Mouse (Mus musculus) retina, postnatal 1 day (tissue): ENCODE results near the gene Snx25.

Source experiments
- DNase-seq: peaks from one replicate; pipeline ENCODE4 v3.0.0-alpha.2; 2012

Gene Snx25

GRCm38 (mm10) chr8:46007050-46007672 is 144.8 kb downstream of the Snx25 start:
- no peak for DNase-seq

DNA sequence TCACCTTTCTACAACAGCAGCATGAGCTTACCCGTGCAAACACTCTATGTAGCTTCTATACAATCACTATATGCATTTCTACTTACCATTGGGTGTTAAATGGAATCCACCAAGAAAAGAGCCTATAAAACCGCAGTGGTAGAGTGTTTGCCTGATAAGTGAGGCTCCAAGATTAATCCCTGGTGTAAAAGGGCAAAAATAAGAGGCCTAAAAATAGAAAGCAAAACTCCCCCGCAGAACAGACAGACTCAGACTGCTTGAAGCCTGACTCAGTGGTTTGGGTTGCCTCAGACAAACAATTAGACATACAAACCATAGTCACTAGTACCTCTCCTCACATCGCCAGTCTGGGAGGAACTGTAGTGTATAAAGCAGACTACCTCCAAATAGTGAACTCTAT is 146.4 kb downstream of the Snx25 start, which contains the start of gene Ankrd37:
Ankrd37 (minus strand) TSS at position 112 of the 400 bp plus-strand sequence.
- DNase-seq, result no peak

DNA sequence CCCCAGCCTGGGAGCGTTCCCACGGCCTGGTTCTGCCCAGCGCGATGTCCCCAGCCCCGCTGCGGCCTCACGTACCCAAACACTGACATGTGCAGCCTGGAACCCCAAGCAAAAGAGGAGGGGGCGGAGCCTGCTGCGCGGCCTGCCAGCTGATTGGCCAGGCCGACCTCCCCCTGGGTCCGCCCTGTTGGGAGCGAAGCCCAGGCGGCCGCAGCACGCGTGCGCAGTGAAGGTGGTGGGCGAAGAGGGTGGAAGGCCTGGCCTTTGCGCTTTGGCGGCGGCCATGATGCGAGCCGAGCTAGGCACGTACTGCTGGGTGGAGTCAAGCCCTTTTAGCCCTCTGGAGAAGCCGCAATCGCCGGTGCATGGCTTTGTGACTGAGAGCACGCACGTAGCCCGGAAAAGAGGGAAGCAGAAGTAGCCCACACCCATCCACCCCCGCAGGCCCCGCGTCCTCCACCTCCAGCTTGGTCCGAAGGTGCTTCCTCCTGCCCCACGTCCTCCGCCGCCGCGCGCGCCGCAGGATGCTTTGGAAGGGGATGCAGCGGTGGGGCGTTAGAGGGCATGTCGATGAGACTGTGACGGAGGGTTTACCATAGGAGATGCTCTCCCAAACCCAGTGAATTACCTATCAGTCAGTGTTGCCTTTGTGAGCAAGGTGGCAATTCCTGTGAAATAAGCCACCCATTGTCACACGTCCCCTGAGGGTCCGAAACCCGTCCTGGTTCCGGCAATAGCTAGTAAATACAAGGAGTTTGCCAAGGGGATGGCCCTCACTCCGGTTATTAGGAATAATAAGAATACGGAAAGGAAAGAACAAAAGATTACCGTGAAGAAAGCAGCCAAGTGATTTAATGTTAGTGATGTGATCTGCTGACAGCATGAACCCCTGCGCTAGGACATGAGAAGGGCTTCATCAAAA is 151.9 kb downstream of the Snx25 start:
- peak; percentile 99 for DNase-seq

DNA sequence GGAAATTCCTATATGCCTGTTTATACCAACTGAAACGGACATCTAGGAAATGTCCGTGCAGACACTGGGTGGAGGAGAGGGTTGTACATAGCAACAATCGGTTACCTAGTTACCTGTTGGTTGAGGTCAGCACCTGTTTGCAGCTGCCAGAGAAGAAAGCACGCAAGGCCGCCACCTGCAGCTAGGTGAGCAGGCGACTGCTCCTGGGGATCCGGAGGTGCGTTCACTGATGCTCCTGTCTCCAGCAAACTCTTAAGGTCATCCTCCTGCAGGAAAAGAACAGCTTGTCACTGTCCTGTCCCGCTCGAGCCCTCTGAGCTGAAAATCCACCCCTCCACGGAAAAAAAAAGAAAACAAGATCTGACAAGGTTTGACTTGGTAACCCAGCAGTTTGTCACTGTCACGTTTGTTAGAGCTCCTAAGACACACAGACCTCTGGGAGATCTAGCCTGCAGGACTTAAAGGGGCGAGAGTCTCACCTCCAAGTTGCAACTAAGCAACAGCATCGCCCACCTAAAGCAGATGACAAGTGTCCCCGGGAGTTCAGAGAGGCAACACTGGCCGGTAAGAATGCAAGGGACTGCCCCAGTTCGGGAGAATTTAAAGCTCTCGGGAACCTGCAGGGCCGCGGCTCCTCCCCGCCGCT is 152.7 kb downstream of the Snx25 start, which contains the start of gene Lrp2bp:
Lrp2bp (plus strand) TSS at position 166 of the 646 bp plus-strand sequence.
- DNase-seq, result no peak

DNA sequence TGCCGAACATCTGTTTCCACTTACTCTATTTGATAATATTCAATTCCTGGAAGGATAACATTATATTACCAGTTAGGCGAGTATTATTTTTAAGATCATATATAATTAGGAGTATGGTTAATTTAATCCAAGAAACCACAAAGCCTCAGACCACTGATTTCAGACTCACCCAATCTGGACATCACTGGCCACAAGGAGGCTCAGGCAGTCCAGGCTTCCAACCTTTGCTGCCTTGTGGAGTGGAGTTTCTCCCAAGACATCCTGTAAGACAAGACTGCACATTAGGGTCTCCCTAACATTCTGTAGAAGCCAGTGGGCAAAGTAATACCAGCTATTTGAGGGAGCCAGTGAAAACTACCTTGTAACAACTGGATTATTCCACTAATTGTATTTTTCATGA is 153.7 kb downstream of the Snx25 start:
- no peak for DNase-seq

- no peak for DNase-seq
Observed at GRCm38 (mm10) chr8:45995576-45995975, 156.4 kb downstream of the Snx25 start.

- peak; percentile 38 for DNase-seq
Observed at GRCm38 (mm10) chr8:45994111-45994510, 157.8 kb downstream of the Snx25 start.

DNA sequence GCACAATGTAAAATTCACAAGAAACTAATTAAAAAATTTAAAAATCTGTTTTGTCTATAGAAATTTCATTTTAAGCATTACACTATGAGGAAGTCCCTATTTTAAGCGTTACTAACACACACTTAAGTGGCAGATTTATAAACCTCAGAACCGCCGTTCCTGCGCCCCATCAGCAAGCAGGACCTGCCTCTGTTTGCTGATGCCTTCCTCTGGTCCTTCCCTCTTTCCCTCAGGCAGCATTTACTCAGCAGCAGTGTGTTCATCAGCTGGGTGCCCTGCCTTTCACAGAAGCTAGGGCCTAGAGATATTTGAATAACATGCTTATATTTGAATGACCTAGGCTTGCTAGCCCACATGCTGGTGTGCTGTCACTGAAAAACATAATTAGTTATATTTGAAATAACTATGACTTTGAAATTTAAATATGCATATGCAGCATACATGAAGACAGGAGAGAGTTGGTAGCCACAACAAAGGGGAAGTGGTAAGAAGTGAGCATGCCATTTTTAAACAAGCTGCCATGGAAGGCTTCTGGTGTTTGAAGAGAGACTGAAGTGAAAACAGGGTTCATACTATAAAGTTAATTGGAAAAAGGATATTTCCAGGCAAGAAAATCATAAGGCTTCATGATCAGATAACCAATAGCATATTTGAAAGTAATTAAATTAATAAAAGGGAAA is 161.2 kb downstream of the Snx25 start:
- no peak for DNase-seq

GRCm38 (mm10) chr8:45988189-45988588 is 163.8 kb downstream of the Snx25 start:
- no peak for DNase-seq

DNA sequence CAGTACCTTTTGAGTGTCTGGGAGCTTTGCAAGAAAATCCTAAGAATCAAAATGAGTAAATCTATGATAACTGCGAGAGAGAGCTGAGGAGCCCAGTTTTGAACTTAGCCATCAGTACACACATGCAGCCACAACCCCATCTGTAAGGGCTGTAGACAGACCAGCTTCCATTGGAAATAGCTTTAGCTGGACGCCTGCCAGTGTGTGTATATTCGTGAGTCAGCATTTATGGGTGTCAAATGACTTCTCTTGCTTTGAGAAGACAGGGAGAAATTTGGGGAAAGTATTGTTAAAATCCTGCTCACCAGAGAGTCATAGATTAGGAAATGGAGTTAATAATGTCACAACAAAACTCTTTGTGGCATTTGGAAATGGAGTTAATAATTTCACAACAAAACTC is 165.3 kb downstream of the Snx25 start:
- no peak for DNase-seq
